Mouse (Mus musculus): ENCODE results near the gene Cux1.

DNA sequence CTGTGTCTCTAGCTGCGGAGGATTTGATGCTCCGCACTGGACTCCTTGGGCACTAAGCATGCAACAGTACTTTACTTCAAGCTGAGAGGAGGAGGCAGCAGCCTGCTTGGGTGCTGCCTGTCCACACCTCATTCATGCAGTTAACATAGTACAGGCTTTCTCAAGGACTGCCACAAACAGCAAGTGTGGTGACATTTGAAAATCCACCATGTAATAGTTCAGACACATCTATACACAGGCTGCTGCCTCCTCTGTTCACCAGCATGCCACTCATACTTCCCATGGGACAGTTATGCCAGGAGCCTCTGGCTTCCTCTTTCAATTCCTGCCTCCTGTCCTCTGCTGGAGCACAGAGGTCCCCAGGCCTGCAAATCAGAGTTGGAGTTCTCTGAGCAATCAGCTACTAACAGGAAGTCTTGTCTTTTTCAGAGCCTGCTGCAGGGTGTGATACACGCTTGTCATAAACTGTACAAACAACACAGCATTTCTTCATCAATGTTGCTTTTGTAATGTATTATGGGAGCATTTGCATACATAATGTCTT, 211.6 kb downstream of the Cux1 start:
- no peak for TF ChIP-seq CTCF (IDR thresholded peaks at IDR 0.05; ENCODE audit: control insufficient read depth, insufficient read depth, low read length)
- no peak for TF ChIP-seq POLR2A (IDR thresholded peaks at IDR 0.05; ENCODE audit: borderline replicate concordance, control insufficient read depth, low read depth, low read length)
